Mouse (Mus musculus) G1E (cell line): Measurements from ENCODE around the gene Rpl29.

Source experiments
- CTCF ChIP-seq: IDR thresholded peaks from 2 replicates; pipeline ENCODE4 v1.5.1; 2012; ENCODE audit warnings: low read depth, low read length, inconsistent platforms, mixed read lengths
- GATA1 ChIP-seq: IDR thresholded peaks from 2 replicates; pipeline ENCODE4 v1.6.1; 2012; ENCODE audit warnings: borderline replicate concordance, low read length, inconsistent platforms, mixed read lengths
- POLR2AphosphoS5 ChIP-seq: IDR thresholded peaks from 2 replicates; pipeline ENCODE4 v1.6.1; 2012; ENCODE audit warnings: low read depth, low read length, inconsistent platforms; ENCODE audit not compliant: insufficient replicate concordance
- TAL1 ChIP-seq: conservative IDR thresholded peaks from 2 replicates; pipeline ENCODE4 v1.6.1; 2012; ENCODE audit warnings: low read depth, low read length, inconsistent platforms, mixed read lengths

- TF ChIP-seq CTCF, result no peak
- no peak for TF ChIP-seq GATA1
- no peak for TF ChIP-seq TAL1
- no peak for TF ChIP-seq POLR2AphosphoS5
Observed at GRCm38 (mm10) chr9:106469776-106470175, 40.5 kb downstream of the Rpl29 start.
